Mouse (Mus musculus) Muller cell, postnatal 12 days (primary cell): Measurements from ENCODE around the gene Pxmp2.

ENCODE experiments used
- DNase-seq: peaks from one replicate; pipeline ENCODE4 v3.0.0-alpha.2; 2015; ENCODE audit errors: inconsistent ontology term

The Pxmp2 gene

GRCm38 (mm10) chr5:110230780-110231461 lies 55.1 kb downstream of the Pxmp2 start, which contains the start of gene Ankle2:
Gene Ankle2, plus strand, starts transcription at chr5:110231004.
- peak; percentile 96 for DNase-seq

- no peak for DNase-seq
Measured at GRCm38 (mm10) chr5:110230401-110230779, 55.6 kb downstream of the Pxmp2 start.

DNA sequence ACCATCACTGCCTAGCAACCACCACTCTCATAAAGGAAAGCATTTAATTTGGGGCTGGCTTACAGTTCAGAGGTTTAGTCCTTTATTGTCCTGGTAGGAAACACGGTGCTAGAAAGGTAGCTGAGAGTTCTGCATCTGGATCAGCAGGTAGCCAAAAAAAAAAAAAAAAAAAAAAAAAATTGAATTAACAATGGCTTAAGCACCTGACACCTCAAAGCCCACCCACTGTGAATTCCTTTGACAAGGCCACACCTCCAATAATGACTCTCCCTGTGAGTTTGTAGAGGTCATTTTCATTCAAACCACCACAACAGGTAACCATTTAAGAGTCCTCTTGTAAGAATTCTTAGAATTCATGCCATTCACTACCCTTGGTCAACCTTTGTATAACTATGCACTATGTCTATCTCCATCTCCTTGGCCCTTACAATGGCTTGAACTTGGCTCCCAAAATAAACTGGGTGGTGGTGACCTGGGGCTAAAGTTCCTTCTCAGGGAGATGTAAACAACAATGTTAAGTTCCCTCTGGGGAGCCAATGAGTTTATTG lies 58.6 kb downstream of the Pxmp2 start:
- no peak for DNase-seq

GRCm38 (mm10) chr5:110225056-110225455 lies 60.9 kb downstream of the Pxmp2 start:
- DNase-seq = no peak
